Mouse (Mus musculus): Measurements from ENCODE around the gene Gm595.
A peak's percentile ranks its signal among the peaks of the same experiment; 100 is the strongest.

Gm595 gene

DNA sequence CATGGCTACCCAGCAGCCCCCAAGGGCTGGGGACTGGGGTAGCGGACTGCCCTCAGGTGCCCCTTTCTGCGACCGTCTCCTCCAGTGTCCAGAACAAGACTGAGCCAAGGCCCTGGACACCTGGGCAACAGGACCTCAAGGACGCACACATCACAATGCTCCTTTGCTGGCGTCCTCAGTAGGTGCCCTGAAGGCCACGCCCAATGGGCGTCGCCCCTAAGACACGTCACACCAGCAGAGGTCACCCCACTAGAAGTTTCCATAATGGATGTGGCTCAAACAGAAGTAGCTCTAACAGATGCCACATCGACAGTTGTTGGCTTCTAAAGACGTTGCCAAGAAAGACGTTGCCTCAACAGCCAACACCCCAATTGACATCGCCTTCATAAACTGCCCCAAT, at the start of gene Gm595:
Gene Gm595, minus strand, starts transcription at position 101 of the 400 bp plus-strand sequence.
- DNase-seq: no peak

DNA sequence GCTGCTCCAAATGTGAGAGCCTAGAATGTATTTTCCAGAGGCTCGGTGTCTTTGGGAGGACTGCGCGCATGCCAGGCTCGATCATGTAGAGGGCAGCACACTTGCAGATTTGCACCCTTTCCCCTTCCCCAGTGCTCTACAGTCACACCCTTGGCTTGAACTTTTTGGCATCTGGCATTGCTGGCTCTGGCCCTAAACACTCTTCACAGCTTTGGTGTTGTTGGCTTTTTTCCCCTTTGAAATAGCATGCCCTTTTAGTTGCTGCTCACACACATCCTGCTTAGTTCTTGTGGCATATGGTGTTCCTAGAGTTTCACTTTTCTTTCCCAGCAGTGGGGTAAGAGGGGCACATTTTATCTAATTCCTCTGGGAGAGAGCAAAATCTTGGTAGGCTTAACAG, 30.9 kb upstream of the Gm595 start:
- no peak for DNase-seq

DNA sequence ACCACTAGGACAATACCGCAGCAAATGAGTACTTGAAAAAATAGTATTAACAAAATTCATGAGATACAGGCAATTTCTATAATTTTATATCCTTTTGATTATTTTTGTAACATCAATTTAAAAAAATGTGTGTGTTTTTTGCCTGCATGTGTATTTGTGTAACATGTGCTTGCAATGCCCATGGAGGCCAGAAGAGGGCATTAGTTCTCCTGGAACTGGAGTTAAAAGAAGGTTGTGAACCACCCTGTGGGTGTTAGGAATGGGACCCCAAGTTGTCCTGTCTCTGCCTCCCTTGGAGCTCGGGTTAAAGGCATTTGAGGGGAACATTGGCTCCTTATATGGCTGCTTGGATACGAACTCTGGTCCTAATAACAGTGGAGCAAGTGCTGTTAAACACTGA, 26.2 kb upstream of the Gm595 start:
- peak; percentile 4 for DNase-seq

DNA sequence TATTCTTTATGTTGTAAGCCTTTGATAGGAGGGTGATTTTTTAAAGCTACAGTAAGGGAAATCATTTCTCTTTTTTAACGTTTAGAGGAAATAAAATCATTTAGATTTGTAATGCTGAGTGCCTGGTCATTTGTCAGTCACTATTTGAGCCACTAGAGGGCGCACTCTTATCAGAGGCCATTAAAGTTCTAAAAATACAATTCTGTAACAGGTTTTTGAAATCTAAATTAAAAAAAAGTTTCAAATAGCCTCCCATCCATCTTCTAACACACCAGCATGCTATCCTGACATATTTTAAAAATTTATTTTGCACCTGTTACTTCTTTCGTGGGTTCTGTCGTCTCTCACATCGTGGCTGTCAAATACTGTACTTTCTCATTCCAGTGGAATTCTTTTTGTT, 22.0 kb upstream of the Gm595 start:
- no peak for DNase-seq

DNA sequence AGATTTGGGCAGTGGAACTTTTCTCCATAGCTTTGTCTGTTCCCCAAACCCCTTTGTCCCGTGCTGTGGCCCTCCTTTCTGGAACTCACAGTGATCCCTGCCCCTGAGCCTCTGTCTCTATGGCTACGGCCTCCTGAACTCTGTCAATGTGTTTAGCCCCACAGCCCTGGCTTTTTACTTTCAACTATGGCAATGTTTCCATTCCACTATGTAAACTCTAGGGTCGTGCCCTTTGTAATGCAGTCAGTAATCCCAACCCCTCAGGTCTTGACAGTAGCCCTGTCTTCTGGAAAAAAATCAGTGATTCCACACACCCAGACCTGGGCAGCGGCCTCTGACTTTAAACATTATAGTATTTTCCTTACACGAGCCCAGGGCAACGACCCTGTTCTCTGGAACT, 19.3 kb upstream of the Gm595 start:
- DNase-seq: no peak

DNA sequence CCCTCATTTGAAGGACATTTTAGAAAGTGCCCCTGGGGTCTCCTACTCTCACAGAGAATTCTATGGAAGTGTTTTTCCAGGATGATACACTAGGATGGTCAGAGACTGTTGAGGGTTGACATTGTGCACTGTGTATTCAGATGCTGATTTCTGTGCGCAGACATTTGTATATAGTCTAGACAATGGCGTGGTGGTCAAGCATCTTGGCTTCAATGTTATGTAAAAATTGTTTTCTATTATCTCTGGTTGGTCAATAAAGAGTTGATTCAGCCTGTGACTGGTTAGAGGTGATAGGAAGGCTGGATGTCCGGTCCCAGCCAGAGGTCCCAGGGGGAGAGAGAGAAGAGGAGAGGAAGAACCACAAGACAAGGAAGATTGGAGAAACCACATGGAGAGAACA, 16.4 kb upstream of the Gm595 start:
- no peak for DNase-seq

DNA sequence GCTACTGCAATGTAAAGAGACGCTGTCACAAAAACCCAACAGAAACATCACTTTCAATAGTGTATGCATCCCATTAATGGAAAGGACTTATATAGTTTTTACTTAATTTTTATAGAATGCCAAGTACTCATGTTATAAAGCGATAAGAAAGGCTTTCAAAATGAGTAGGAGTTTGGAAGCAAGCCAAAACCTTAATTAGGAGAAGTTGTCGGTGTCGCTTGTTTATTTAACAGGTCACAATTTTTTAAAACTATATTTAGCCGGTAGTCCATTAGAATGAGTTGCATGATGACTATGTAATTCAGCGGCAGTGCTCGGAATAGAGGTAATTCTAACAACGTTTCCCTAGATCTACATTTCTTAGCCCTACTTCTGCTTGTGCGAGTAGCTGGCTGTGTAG, 12.7 kb upstream of the Gm595 start:
- DNase-seq: no peak

DNA sequence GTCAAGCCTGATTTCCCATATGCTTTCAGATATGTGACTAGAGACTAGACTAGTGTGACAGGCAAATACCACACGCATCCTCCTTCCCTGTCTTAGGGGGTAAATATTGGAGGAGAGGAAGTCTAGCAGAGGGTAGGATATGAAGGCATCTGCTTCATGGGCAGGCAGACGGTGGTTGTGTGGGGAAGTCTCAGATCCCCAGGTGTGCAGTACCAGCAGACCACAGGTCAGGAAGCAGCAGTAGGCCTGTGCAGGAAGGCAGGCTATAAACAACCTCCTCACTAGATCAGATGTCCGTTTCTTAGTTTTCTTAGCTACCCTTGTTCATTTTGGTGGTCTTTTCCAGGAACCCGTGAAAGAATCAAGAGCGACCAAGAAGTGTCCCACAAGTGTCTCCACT, 7.1 kb upstream of the Gm595 start:
- DNase-seq: peak; percentile 9

All from thymus, postnatal 25 days (tissue).